Mouse (Mus musculus): ENCODE measurements around the gene Osgin1.

Osgin1 gene

DNA sequence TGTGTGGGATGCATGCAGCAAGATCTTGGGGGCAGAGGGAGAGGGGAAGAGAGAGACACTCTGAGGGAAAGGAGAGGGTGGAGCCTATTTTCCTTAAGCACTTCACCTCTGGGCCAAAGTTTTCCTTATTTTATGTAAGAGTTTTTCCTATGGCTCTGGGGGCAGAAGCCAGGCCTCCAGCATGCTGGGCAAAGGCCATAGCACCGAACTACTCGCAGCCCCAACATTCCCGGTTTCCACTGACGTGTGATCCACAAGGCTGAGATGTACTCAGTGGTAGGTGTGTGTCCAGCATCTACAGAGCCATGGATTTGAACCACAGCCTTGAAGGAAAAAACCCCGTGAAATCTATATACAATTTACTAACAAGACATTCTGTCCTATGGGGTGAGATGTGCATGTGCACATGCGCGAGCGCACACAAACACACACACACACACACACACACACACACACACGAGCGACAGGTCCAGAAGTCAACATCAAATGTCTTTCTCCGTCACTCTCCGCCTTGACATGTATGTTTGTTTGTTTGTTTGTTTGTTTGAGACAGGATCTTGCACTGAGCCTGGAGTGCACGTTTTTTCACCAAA is at the start of gene Osgin1:
TSS of gene Osgin1 (plus strand) at position 543 of the 593 bp plus-strand sequence.
- no peak for DNase-seq (ENCODE audit: extremely low read depth, low read depth)

DNA sequence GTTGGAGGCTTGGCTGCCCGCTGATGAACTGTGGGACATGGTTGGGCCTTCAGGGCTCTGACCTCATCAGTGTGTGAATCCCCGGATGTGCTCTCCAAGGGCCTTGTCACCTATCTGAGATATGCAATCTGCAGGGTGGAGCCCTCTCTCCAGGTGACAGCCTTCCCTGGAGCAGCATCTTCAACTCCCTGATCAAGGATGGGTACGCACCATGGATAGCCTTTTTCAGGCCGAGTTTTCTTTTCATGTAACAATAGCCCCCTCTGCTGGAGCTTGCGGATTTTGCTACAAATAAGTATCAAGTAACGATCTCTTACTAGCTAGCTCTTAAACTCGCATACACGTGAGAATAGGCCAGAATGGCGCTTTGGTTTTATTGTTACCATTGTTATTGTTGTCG is 49.4 kb upstream of the Osgin1 start:
- peak; percentile 63 for DNase-seq (ENCODE audit: extremely low read depth, low read depth)

DNA sequence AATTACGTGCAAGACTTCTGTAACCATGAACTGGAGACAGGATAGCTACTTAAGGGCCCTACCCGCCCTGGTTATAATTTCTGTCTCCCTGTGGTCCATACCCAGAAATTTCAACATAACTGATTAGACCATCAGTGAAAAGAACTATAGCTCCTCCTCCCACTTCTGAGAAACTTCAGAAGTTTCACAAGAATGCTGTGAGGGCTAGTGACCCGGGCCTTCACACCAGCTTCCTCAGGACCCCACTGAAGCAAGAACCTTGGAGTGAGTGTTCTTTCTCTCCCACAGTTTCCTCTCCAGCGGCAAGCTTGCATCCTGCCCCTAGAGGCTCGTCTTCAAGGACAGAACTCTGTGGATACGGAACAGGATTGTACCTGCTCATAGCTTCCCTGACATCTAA is 48.1 kb upstream of the Osgin1 start:
- no peak for DNase-seq (ENCODE audit: extremely low read depth, low read depth)

DNA sequence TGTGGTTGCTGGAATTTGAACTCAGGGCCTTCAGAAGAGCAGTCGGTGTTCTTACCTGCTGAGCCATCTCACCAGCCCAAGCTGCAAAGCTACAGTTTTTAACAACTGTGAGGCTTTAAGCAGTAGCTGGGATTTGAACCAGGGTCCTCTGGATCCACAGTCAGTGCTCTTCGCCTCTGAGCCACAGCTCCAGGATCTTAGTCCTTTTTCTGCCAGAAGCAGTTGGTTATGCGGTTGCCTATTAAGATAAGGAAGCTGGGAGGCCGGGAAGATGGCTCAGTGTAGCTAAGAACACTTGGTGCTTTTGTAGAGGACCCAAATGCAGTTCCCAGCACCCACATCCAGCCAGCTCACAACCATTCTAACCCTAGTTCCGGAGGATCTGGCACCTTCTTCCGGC is 46.9 kb upstream of the Osgin1 start:
- DNase-seq (ENCODE audit: extremely low read depth, low read depth), result no peak

DNA sequence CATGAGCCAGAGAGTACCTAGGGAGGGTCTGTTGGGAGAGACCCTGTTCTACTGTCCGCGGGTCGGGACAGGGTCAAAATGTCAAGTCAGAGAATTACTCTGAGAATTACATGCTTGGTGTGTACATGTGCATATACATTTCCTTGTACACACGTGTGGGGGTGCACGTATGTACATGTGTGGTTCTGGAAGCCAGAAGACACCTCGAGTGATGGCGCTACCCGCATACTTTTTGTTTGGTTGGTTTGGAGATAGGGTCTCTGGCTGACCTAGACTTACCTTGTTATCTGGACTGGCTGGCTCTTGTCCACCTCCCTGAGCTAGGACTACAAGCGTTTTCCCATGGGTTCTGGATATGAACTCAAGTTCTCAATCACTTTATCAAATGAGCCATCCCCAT is 39.8 kb upstream of the Osgin1 start:
- no peak for DNase-seq (ENCODE audit: extremely low read depth, low read depth)

DNA sequence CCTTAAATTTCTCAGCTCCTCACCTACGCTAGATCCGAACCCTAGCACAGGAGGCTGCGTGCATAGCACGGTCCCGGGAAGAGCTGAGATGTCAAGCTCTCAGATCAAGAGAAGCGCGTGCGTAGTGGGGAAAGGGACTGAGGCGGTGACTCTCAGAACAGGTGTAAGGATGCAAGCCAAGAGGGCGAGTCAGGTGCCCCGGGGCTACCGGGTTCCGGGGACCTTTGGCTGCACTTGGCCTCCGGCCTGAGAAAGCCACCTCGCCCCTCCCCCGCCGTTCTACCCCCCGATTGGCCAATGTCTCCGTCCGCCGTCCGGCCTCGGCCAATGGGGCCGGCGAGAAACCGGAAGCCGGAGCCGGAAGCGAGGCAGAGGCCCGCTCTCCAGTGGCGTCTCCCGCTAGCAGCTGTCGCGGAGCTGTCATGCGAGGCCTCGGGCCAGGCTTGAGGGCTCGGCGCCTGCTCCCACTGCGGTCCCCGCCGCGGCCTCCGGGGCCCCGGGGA is 39.3 kb upstream of the Osgin1 start, which contains the start of gene Mlycd:
TSS of gene Mlycd (plus strand) at position 355 of the 503 bp plus-strand sequence.
- DNase-seq (ENCODE audit: extremely low read depth, low read depth), result peak; percentile 75

DNA sequence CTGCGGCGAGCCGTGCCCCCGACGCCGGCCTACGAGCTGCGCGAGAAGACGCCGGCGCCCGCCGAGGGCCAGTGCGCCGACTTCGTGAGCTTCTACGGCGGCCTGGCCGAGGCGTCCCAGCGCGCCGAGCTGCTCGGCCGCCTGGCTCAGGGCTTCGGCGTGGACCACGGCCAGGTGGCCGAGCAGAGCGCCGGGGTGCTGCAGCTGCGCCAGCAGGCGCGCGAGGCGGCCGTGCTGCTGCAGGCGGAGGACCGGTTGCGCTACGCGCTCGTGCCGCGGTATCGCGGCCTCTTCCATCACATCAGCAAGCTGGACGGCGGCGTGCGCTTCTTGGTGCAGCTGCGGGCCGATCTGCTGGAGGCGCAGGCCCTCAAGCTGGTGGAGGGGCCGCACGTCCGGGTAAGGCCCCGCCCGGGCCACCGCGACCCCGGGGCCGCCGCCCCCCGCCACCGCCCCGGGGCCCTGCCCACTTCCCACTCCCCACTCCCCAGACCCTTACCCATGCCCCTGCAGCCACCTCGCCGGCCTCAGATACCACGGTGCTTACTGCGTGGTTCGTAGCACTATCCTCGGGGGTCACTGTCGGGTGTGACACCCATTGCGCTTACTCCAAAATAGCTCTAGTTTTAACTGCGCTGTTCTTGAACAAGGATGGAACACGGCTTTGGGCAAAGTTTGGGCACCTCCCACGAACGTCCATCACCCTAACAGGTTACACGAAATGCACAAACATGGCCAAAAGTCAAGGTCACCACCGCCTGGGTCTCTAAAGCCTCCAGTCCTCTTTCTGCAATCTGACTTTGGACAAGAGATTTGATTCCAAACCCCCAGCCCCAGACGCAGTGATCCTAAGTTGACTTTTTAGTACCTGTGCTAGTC is 38.6 kb upstream of the Osgin1 start:
- no peak for DNase-seq (ENCODE audit: extremely low read depth, low read depth)

DNA sequence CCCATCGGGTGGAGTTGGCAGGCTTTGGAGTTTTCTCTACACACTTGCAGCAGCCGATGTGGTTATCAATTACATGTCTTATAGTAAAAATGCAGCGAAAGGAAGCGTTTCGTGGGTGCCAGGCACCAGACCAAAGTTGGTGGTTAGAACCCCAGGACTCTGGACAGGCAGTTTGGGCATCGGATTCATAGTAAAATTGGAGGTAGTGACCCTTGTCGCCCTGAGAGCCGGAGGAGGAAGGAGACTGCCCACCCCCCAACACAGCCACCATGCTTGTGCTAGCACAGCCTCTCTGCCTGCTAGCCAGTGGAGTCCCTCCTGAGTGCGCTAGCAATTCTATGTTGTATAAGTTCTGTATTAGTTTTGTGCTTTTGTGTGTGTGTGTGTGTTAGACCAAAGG is 35.4 kb upstream of the Osgin1 start:
- no peak for DNase-seq (ENCODE audit: extremely low read depth, low read depth)

DNA sequence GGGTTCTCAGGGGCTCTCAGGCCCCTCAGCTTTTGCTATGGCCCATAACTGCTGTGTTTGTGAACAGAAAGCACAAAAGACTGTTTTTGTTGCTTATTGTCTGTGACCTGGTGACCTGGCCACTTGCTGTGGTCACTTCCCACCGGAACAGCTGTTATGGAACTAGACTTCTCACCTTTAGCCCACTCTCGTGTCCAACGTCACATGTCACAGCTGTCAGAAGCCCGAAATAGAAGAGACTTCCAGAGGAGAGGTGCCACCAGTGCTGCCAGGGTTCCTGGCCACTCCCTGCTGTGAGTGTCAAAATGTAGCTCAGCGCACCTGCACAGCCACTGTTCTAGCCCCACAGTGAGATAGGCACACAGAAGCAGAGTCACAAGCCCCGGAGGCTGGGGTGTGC is 34.7 kb upstream of the Osgin1 start:
- DNase-seq (ENCODE audit: extremely low read depth, low read depth), result no peak

DNA sequence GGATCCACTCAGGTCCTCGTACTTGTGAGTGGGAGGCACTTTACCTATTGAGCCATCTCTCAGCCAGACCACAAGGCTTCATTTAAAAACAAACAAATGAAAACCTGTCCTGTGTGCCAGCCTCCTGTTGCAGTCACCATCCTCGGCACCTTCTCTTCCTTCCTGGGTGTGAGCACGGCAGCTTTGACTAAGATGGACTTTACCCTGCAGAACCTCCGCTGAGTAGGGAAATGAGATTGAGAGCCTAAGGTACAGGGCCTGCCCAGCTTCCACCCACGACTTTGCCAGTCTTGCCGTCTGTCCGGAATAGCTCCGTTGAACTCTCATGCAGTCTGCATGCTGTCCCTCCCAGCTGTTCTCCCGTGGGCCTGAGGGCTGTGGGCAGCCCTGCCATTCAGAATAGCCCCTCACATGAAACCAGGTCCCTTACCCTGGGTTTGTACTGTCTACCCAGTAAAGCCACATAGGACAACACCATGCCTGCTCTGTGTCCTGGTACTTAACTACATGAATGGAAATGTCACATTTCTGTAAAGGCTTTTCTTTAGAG is 33.7 kb upstream of the Osgin1 start:
- DNase-seq (ENCODE audit: extremely low read depth, low read depth), result no peak

DNA sequence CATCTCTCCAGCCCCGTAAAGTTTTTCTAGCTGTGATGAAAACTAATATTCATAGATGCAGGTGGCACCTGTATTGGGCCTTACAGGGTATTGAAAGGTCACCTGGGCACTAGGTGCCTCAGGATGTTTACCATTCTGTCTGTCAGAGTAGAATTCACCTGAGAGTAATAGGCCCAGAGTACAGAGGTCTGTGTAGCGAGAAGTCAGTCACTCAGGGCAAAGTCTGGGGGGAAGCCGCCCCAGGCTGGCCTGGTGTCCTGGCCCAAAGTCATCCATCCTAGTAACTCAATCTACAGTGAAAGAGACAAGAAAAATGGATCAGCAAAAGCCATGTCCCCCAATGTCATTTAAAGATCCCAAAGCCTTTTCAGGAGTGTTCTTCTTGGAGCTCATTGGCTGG is 33.0 kb upstream of the Osgin1 start:
- DNase-seq (ENCODE audit: extremely low read depth, low read depth), result no peak

DNA sequence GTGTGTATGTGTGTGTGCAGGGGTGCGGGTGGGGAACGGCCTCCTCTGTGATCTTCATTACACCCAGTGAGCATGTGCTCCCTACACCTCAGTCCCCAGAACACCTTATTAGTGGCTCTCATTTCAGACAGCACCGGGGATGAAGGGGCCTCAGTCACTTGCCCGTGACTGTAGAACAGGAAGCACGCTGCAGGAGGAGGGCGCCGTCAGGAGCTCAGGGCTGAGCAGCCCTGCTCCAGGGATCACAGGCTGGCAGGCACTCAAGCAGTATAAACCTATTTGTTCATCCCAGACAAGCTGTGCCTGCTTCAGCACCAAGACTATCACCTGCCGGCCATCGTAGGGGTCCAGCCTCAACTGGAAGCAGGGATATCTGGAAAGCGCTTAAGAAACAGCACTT is 30.0 kb upstream of the Osgin1 start:
- DNase-seq (ENCODE audit: extremely low read depth, low read depth), result no peak

DNA sequence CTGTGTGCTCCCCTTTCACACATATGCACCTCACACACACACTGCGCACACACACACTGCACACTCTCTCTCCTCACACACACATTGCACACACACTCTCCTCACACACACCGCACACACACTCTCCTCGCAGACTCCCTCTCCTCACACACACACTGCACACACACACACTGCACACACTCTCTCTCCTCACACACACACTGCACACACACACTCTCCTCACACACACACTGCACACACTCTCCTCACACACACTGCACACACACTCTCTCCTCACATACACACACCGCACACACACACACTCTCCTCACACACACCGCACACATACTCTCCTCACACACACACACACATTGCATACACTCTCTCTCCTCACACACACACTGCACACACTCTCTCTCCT is 29.3 kb upstream of the Osgin1 start:
- DNase-seq (ENCODE audit: extremely low read depth, low read depth), result no peak

DNA sequence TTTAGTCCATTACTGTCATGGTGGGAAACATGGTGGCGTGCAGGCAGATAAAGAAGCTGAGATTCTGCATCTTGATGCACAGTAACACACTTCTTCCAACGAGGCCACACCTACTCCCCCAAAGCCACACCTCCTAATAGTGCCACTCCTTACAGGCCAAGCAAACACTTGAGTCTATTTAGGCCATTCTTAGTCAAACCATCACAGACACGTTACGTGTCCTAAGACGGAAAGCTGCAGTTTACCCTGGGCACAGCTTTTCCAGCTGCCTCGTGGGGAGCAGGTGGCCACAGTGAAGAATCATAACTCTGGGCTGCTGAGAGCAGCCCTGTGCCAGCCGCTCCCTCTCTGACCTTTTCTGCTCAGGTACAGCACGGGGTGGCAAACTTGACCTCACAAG is 25.6 kb upstream of the Osgin1 start:
- no peak for DNase-seq (ENCODE audit: extremely low read depth, low read depth)

DNA sequence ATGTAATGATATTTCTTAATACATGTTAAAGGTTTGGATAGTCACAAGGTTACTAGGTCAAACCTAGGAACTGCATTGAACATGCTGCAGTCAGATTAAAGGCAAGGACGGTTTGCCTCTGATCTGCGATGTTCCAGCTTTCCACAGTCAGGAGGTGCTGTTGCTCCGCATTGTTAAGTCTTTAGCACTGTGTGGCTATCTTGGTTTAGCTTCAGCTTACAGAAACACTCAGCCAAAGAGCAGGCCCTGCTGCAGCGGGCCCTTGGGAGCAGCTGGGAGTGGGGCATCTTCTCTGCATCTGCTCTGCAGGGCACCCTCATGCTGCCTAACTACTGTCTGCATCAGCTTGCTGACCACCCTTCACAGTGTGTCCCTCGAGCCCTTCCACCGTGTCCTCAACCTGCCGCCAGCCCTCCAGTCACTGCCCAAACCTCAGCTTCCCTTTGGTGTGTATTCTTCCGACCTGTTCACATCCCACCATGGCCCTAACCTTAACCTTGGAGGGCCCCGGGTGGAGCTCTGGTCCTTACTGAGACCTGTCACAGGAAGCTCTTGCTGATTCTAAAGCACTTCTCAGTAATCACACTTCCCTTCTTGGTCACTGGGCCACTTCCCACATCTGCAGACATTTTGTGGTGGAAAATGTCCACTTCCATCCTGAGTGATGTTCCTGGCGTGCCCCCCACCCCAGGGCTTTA is 21.7 kb upstream of the Osgin1 start:
- DNase-seq (ENCODE audit: extremely low read depth, low read depth), result no peak

DNA sequence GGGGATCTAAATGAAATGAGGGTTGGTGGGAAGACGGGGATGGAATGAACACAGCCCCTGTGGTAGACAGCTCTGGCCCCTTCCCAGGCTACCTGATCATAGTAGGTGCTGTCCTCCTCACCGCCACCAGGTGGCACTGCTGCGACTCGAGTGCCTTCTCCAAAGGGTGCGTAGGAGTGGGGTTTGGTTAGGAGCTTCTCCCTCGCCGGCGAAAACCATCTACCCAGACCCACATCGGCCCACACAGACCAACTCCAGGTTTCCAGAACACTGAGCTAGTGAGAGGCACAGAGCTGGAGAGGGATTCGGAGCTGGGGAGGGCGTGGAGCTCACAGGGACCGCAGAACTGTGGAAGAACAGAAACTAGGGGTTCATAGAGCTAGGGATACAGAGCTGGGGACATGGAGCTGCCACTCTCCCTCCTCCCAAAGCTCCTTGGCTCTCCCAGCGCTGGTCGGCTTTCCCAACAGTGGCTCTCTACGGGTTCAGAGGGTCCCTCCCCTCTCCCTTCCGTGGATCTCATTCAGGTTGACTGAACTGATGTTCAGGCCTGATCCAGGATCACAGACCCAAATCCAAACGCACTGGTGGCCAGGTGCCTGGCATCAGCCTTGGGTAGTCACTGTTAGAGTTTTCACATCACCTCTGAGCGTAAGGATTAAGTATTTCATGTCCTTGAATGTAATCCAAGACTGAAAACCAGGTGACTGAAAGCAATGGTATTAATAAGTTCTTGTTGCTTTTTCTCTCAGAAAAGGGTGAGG is 21.0 kb upstream of the Osgin1 start:
- DNase-seq (ENCODE audit: extremely low read depth, low read depth), result no peak

DNA sequence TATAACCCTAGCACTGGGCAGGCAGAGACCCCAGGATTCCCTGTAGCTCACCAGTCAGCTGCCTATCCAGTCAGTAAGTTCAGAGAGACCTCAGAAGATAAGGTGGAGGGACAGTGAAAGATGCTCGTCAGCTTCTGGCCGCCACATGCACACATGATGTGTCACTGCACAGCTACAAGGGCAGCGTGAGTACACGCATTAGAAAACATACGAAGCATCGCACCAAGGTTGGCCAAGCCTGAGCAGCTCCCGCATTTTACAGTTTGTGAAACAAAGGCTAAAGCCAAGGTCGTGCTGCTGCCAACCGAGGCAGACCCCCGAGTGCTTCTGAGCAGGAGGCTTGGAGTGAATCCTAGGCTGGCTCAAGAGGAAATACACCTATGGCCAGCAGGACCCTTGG is 20.3 kb upstream of the Osgin1 start:
- no peak for DNase-seq (ENCODE audit: extremely low read depth, low read depth)

DNA sequence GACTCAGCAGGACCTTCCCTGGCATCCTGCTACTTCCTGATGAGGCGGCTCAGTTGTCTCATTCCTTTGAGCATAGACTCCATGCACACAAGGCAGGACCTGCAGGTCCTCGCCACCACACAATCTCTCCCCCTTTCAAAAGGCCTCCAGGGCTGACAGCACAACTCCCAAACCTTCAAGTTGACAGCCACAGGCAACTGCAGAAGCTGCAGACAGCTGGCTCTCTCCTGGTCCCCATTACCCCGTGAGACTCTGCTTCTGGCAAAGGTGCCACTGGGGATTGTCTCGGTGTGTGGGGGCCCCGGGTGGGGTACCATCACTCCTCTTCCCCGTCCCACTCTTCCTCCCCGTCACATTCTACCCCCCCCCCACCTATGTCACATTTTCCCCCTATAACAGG is 13.6 kb upstream of the Osgin1 start:
- no peak for DNase-seq (ENCODE audit: extremely low read depth, low read depth)

DNA sequence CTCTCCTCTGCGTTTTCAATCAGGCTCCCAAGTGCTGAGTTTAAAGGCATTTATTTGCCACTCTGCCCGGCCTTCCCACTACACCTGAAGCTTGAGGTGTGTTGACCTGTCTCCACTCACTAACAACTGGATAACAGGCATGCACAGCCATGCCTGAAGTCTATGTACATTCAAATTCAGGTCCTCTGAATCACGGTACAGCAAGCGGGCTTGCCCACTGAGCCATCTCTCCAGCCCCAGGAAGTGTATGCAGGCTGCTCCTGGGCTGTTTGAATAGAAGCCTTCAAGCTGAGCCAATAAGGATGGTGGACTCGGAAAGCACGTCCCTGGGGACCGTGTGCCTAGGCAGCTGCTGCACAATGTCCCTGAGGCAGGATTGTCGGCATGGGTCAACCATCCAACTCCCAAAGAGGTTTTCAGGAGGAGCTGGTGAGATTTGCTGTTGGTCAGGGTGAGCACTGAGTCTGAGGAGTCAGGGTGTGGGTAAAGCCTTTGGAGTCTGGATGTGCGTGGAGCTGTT is 12.3 kb upstream of the Osgin1 start:
- no peak for DNase-seq (ENCODE audit: extremely low read depth, low read depth)

DNA sequence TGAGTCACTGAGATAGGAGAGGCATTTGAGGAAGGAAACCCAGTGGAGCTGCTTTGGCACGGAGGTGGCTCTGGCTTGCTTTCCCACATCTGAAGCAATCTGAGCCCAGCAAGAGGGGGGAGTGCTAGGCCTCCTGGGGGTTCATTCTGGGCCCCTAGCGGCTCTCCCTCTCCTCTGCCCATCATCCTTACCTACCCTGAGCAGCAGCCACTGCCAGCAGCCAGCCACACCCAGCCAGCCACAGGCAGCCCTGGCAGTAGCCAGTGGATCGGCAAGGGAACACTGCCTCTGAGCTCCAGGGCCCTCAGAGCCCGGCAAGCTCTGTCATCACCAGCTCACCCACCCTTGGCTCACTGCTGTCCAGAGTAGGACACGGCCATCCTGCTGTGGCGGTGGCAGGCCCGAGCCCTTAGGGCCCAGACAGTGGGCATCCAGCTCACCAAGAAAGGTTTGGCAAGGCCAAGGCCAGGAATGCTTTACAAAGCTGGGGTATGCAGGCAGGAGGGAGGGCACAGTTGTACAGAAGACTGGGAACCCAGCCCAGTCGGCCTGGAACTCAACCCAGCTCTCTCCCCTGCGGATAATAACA is 11.7 kb upstream of the Osgin1 start:
- DNase-seq (ENCODE audit: extremely low read depth, low read depth), result no peak

Measured in MEL-GATA-1-ER (cell line).